Mouse (Mus musculus) brain, embryonic 14.5 days (tissue): ENCODE results near the gene Lipe.

Experiments used
- CTCF ChIP-seq: fragments of 200-500 bp; IDR thresholded peaks from 2 replicates; pipeline ENCODE4 v1.5.1; 2012; ENCODE audit warnings: inconsistent platforms, mild to moderate bottlenecking, moderate library complexity, borderline replicate concordance; ENCODE audit not compliant: insufficient read depth, insufficient read length; ENCODE audit errors: extremely low read depth
- POLR2A ChIP-seq: fragments of 200-500 bp; IDR thresholded peaks from 2 replicates; pipeline ENCODE4 v1.6.1; 2012; ENCODE audit warnings: mild to moderate bottlenecking, inconsistent platforms, borderline replicate concordance; ENCODE audit not compliant: poor library complexity, insufficient read depth, insufficient read length, severe bottlenecking; ENCODE audit errors: extremely low read depth

- TF ChIP-seq CTCF (no peak), POLR2A (no peak)
Observed at GRCm38 (mm10) chr7:25419536-25419935, 21.0 kb upstream of the Lipe start.
